Mouse (Mus musculus): Measurements from ENCODE around the gene Il31.
A peak's percentile ranks its signal among the peaks of the same experiment; 100 is the strongest.
"Not testable (repeated sequence)": the region's sequence is repeated elsewhere in the genome, so short reads cannot be mapped to it uniquely, and the experiment has no call there.

Gene Il31

GRCm38 (mm10) chr5:123489112-123489785 is at the start of gene Il31, which contains the start of gene Lrrc43:
Il31 (minus strand) TSS chr5:123489489.
Lrrc43 (plus strand) TSS chr5:123489305.
- no peak for DNase-seq (ENCODE audit: low spot score)

- DNase-seq (ENCODE audit: low spot score): no peak
These were observed 44.5 kb upstream of the Il31 start for GRCm38 (mm10) chr5:123533801-123534200.

GRCm38 (mm10) chr5:123530056-123530455 is 40.8 kb upstream of the Il31 start:
- DNase-seq (ENCODE audit: low spot score): no peak

- DNase-seq (ENCODE audit: low spot score): no peak
These were observed 39.4 kb upstream of the Il31 start for GRCm38 (mm10) chr5:123528641-123529040.

GRCm38 (mm10) chr5:123525916-123526495 is 36.7 kb upstream of the Il31 start:
- no peak for DNase-seq (ENCODE audit: low spot score)

GRCm38 (mm10) chr5:123525281-123525680 is 36.0 kb upstream of the Il31 start, which contains the start of gene Gm49027:
Gm49027 (minus strand) TSS chr5:123525488.
- no peak for DNase-seq (ENCODE audit: low spot score)

GRCm38 (mm10) chr5:123524393-123524750 is 35.1 kb upstream of the Il31 start:
- DNase-seq (ENCODE audit: low spot score): no peak

- peak; percentile 96 for DNase-seq (ENCODE audit: low spot score)
These were observed 34.6 kb upstream of the Il31 start, which contains the start of gene Diablo for GRCm38 (mm10) chr5:123523692-123524392. Diablo (minus strand) TSS chr5:123524176.

- DNase-seq (ENCODE audit: low spot score): no peak
These were observed 32.9 kb upstream of the Il31 start for GRCm38 (mm10) chr5:123522166-123522565.

- no peak for DNase-seq (ENCODE audit: low spot score)
These were observed 32.3 kb upstream of the Il31 start for GRCm38 (mm10) chr5:123521621-123522020.

GRCm38 (mm10) chr5:123520666-123521065 is 31.4 kb upstream of the Il31 start:
- DNase-seq (ENCODE audit: low spot score): no peak

- no peak for DNase-seq (ENCODE audit: low spot score)
These were observed 25.6 kb upstream of the Il31 start for GRCm38 (mm10) chr5:123514871-123515270.

- no peak for DNase-seq (ENCODE audit: low spot score)
These were observed 22.8 kb upstream of the Il31 start for GRCm38 (mm10) chr5:123512102-123512501.

- DNase-seq (ENCODE audit: low spot score): not testable (repeated sequence)
These were observed 22.1 kb upstream of the Il31 start for GRCm38 (mm10) chr5:123511426-123511825.

GRCm38 (mm10) chr5:123510160-123510559 is 20.9 kb upstream of the Il31 start, which contains the start of gene B3gnt4:
B3gnt4 (plus strand) TSS chr5:123510460.
- no peak for DNase-seq (ENCODE audit: low spot score)

- no peak for DNase-seq (ENCODE audit: low spot score)
These were observed 19.6 kb upstream of the Il31 start for GRCm38 (mm10) chr5:123508921-123509320.

- DNase-seq (ENCODE audit: low spot score): peak; percentile 66
These were observed 18.8 kb upstream of the Il31 start for GRCm38 (mm10) chr5:123507936-123508723.

- no peak for DNase-seq (ENCODE audit: low spot score)
These were observed 12.7 kb upstream of the Il31 start for GRCm38 (mm10) chr5:123501973-123502372.

GRCm38 (mm10) chr5:123499717-123500116 is 10.4 kb upstream of the Il31 start:
- DNase-seq (ENCODE audit: low spot score): no peak

- DNase-seq (ENCODE audit: low spot score): no peak
These were observed 646 bp upstream of the Il31 start for GRCm38 (mm10) chr5:123489935-123490334.

GRCm38 (mm10) chr5:123487659-123488395 is 1.5 kb downstream of the Il31 start:
- DNase-seq (ENCODE audit: low spot score): no peak
